Mouse (Mus musculus): ENCODE data around the gene Fbxl8. TPM values are rescaled to one million over a fixed set of nuclear protein-coding genes. Genes with fewer than 3 reads are reported as not detected.
"Not testable (repeated sequence)": the region's sequence is repeated elsewhere in the genome, so short reads cannot be mapped to it uniquely, and the experiment has no call there.

Gene Fbxl8
- polyA plus RNA-seq, 1 experiment from 2014 or later = 3.1 TPM

- WGBS = 6% methylated on average over 31 of the region's 31 CpGs
- ATAC-seq (ENCODE audit: low FRiP score, low TSS enrichment) = no peak
Measured at GRCm38 (mm10) chr8:105290554-105291314, 26.3 kb downstream of the Fbxl8 start.

GRCm38 (mm10) chr8:105291364-105291763, 26.9 kb downstream of the Fbxl8 start:
- not testable (repeated sequence) for H3K9me3 ChIP-seq (ENCODE audit: low read length); H3K4me2 ChIP-seq (replicated peaks; ENCODE audit: low read depth, low read length); H3K27ac ChIP-seq (ENCODE audit: low read length); ATAC-seq (ENCODE audit: low FRiP score, low TSS enrichment); H3K9ac ChIP-seq (replicated peaks; ENCODE audit: low read length); H3K36me3 ChIP-seq (ENCODE audit: insufficient read depth, low read length); H3K4me3 ChIP-seq (ENCODE audit: low read length)
- Histone ChIP-seq H3K27me3 (ENCODE audit: insufficient read depth, low read length) (peaks cover 11% of the 10 kb centered on the region), H3K4me1 (ENCODE audit: insufficient read depth, low read length) (peaks cover 20% of the 10 kb centered on the region)
- WGBS = 78% methylated on average over 8 of the region's 8 CpGs

More at GRCm38 (mm10) chr8:105290554-105291314, 26.3 kb downstream of the Fbxl8 start:
- no peak overlapping the region for H3K9ac ChIP-seq (replicated peaks; ENCODE audit: low read length)
- H3K4me2 ChIP-seq (replicated peaks; ENCODE audit: low read depth, low read length) = peak overlapping the region; percentile 91
- H3K4me1 ChIP-seq (ENCODE audit: insufficient read depth, low read length) = peaks cover 20% of the 10 kb centered on the region
- H3K27ac ChIP-seq (ENCODE audit: low read length) = no peak overlapping the region
- H3K4me3 ChIP-seq (ENCODE audit: low read length) = peak overlapping the region; percentile 1; the same call in 1 of the 2 replicates
- H3K27me3 ChIP-seq (ENCODE audit: insufficient read depth, low read length) = peaks cover 11% of the 10 kb centered on the region
- H3K9me3 ChIP-seq (ENCODE audit: low read length) = no peaks in the 10 kb centered on the region
- no peaks in the 10 kb centered on the region for H3K36me3 ChIP-seq (ENCODE audit: insufficient read depth, low read length)

- not testable (repeated sequence) for H3K9me3 ChIP-seq (ENCODE audit: low read length); H3K4me2 ChIP-seq (replicated peaks; ENCODE audit: low read depth, low read length); H3K36me3 ChIP-seq (ENCODE audit: insufficient read depth, low read length); ATAC-seq (ENCODE audit: low FRiP score, low TSS enrichment); H3K9ac ChIP-seq (replicated peaks; ENCODE audit: low read length); H3K27ac ChIP-seq (ENCODE audit: low read length); H3K4me3 ChIP-seq (ENCODE audit: low read length)
- Histone ChIP-seq H3K4me1 (ENCODE audit: insufficient read depth, low read length) (peaks cover 23% of the 10 kb centered on the region), H3K27me3 (ENCODE audit: insufficient read depth, low read length) (peaks cover 11% of the 10 kb centered on the region)
- WGBS = 73% methylated on average over 3 of the region's 3 CpGs
Measured at GRCm38 (mm10) chr8:105291802-105292201, 27.4 kb downstream of the Fbxl8 start.

GRCm38 (mm10) chr8:105292471-105292870, 28.0 kb downstream of the Fbxl8 start:
- Histone ChIP-seq H3K4me2 (replicated peaks; ENCODE audit: low read depth, low read length) (no peak overlapping the region), H3K4me1 (ENCODE audit: insufficient read depth, low read length) (peaks cover 27% of the 10 kb centered on the region), H3K36me3 (ENCODE audit: insufficient read depth, low read length) (no peaks in the 10 kb centered on the region), H3K9me3 (ENCODE audit: low read length) (no peaks in the 10 kb centered on the region), H3K9ac (replicated peaks; ENCODE audit: low read length) (no peak overlapping the region), H3K27me3 (ENCODE audit: insufficient read depth, low read length) (peaks cover 11% of the 10 kb centered on the region), H3K27ac (ENCODE audit: low read length) (no peak overlapping the region), H3K4me3 (ENCODE audit: low read length) (no peak overlapping the region)
- WGBS = 90% methylated on average over 7 of the region's 7 CpGs
- ATAC-seq (ENCODE audit: low FRiP score, low TSS enrichment) = no peak

GRCm38 (mm10) chr8:105293405-105293804, 29.0 kb downstream of the Fbxl8 start:
- Histone ChIP-seq H3K27ac (ENCODE audit: low read length) (no peak overlapping the region), H3K4me3 (ENCODE audit: low read length) (no peak overlapping the region), H3K9me3 (ENCODE audit: low read length) (no peaks in the 10 kb centered on the region), H3K27me3 (ENCODE audit: insufficient read depth, low read length) (peaks cover 11% of the 10 kb centered on the region), H3K4me2 (replicated peaks; ENCODE audit: low read depth, low read length) (no peak overlapping the region), H3K4me1 (ENCODE audit: insufficient read depth, low read length) (peaks cover 30% of the 10 kb centered on the region), H3K9ac (replicated peaks; ENCODE audit: low read length) (no peak overlapping the region), H3K36me3 (ENCODE audit: insufficient read depth, low read length) (no peaks in the 10 kb centered on the region)
- WGBS = 68% methylated on average over 19 of the region's 19 CpGs
- ATAC-seq (ENCODE audit: low FRiP score, low TSS enrichment) = no peak

GRCm38 (mm10) chr8:105294776-105295175, 30.3 kb downstream of the Fbxl8 start:
- H3K4me3 ChIP-seq (ENCODE audit: low read length) = peak overlapping the region; percentile 35
- peaks cover 11% of the 10 kb centered on the region for H3K27me3 ChIP-seq (ENCODE audit: insufficient read depth, low read length)
- ATAC-seq (ENCODE audit: low FRiP score, low TSS enrichment) = no peak
- H3K9me3 ChIP-seq (ENCODE audit: low read length) = no peaks in the 10 kb centered on the region
- H3K4me1 ChIP-seq (ENCODE audit: insufficient read depth, low read length) = peaks cover 30% of the 10 kb centered on the region
- 70% methylated on average over 9 of the region's 9 CpGs for WGBS
- peak overlapping the region; percentile 24; the same call in 1 of the 2 replicates for H3K9ac ChIP-seq (replicated peaks; ENCODE audit: low read length)
- peak overlapping the region; percentile 45 for H3K4me2 ChIP-seq (replicated peaks; ENCODE audit: low read depth, low read length)
- no peak overlapping the region for H3K27ac ChIP-seq (ENCODE audit: low read length)
- peaks cover 5% of the 10 kb centered on the region; the same call in 1 of the 2 replicates for H3K36me3 ChIP-seq (ENCODE audit: insufficient read depth, low read length)

GRCm38 (mm10) chr8:105295256-105295655, 30.8 kb downstream of the Fbxl8 start:
- Histone ChIP-seq H3K4me3 (ENCODE audit: low read length) (peak overlapping the region; percentile 35), H3K4me2 (replicated peaks; ENCODE audit: low read depth, low read length) (peak overlapping the region; percentile 45), H3K9ac (replicated peaks; ENCODE audit: low read length) (peak overlapping the region; percentile 24; the same call in 1 of the 2 replicates), H3K9me3 (ENCODE audit: low read length) (no peaks in the 10 kb centered on the region), H3K27ac (ENCODE audit: low read length) (peak overlapping the region; percentile 66), H3K27me3 (ENCODE audit: insufficient read depth, low read length) (peaks cover 6% of the 10 kb centered on the region), H3K4me1 (ENCODE audit: insufficient read depth, low read length) (peaks cover 25% of the 10 kb centered on the region), H3K36me3 (ENCODE audit: insufficient read depth, low read length) (peaks cover 10% of the 10 kb centered on the region)
- WGBS = 69% methylated on average over 11 of the region's 11 CpGs
- ATAC-seq (ENCODE audit: low FRiP score, low TSS enrichment) = no peak

GRCm38 (mm10) chr8:105295895-105296573, 31.6 kb downstream of the Fbxl8 start, which contains the start of gene Exoc3l:
Gene Exoc3l (minus strand): TSS chr8:105296101.
- Histone ChIP-seq H3K4me1 (ENCODE audit: insufficient read depth, low read length) (peaks cover 19% of the 10 kb centered on the region), H3K9ac (replicated peaks; ENCODE audit: low read length) (peak within 1 kb of the TSS; percentile 24; the same call in 1 of the 2 replicates), H3K4me3 (ENCODE audit: low read length) (peak within 1 kb of the TSS; percentile 97), H3K27me3 (ENCODE audit: insufficient read depth, low read length) (no peaks in the 10 kb centered on the region), H3K9me3 (ENCODE audit: low read length) (no peaks in the 10 kb centered on the region), H3K36me3 (ENCODE audit: insufficient read depth, low read length) (peaks cover 18% of the 10 kb centered on the region), H3K27ac (ENCODE audit: low read length) (peak within 1 kb of the TSS; percentile 66), H3K4me2 (replicated peaks; ENCODE audit: low read depth, low read length) (peak within 1 kb of the TSS; percentile 97)
- 56% methylated on average over 11 of the region's 11 CpGs for WGBS
- no peak for ATAC-seq (ENCODE audit: low FRiP score, low TSS enrichment)

GRCm38 (mm10) chr8:105297511-105298192, 33.2 kb downstream of the Fbxl8 start, which contains the start of gene E2f4:
Gene E2f4 (plus strand): TSS chr8:105297663.
- ATAC-seq (ENCODE audit: low FRiP score, low TSS enrichment) = peak; percentile 89
- Histone ChIP-seq H3K9me3 (ENCODE audit: low read length) (no peaks in the 10 kb centered on the region), H3K4me2 (replicated peaks; ENCODE audit: low read depth, low read length) (peak within 1 kb of the TSS; percentile 97), H3K4me3 (ENCODE audit: low read length) (peak within 1 kb of the TSS; percentile 97), H3K36me3 (ENCODE audit: insufficient read depth, low read length) (peaks cover 34% of the 10 kb centered on the region), H3K27ac (ENCODE audit: low read length) (peak within 1 kb of the TSS; percentile 66), H3K9ac (replicated peaks; ENCODE audit: low read length) (peak within 1 kb of the TSS; percentile 88), H3K27me3 (ENCODE audit: insufficient read depth, low read length) (no peaks in the 10 kb centered on the region), H3K4me1 (ENCODE audit: insufficient read depth, low read length) (peaks cover 19% of the 10 kb centered on the region)
- WGBS = under 1% methylated on average over 55 of the region's 58 CpGs

Measured in kidney, embryonic 16.5 days (tissue).